Mouse (Mus musculus): ENCODE results near the gene 5730522E02Rik. TPM values are rescaled to one million over a fixed set of nuclear protein-coding genes. Genes with fewer than 3 reads are reported as not detected.

Gene 5730522E02Rik
- total RNA-seq, 1 experiment from 2014 or later, result 0.46 TPM

GRCm38 (mm10) chr11:25999738-26000137 lies 210.8 kb downstream of the 5730522E02Rik start:
- DNase-seq, result no peak

DNA sequence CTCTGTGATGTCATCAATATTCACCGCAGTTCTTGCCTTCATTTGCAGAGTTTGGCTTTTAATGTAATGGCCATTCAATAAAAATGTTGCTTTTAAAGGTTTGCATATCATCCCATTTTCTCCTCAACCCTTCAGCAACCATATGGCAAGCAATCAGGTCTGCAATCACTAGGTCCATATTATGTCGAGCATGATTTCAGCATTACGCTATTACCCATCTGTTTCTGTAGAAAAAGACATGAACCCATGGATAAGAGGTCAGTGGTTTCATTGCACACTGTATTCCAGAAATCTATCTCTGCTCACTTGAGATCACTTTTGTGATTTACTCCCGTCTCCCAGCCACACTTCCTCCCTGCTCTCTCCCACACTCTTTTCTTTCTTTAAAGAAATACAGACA lies 213.1 kb downstream of the 5730522E02Rik start:
- no peak for DNase-seq

GRCm38 (mm10) chr11:25994128-25994527 lies 216.4 kb downstream of the 5730522E02Rik start:
- no peak for DNase-seq

GRCm38 (mm10) chr11:25992216-25992615 lies 218.3 kb downstream of the 5730522E02Rik start:
- no peak for DNase-seq

GRCm38 (mm10) chr11:25978736-25979276 lies 231.8 kb downstream of the 5730522E02Rik start:
- no peak for DNase-seq

GRCm38 (mm10) chr11:25941504-25941903 lies 269.1 kb downstream of the 5730522E02Rik start:
- DNase-seq, result no peak

DNA sequence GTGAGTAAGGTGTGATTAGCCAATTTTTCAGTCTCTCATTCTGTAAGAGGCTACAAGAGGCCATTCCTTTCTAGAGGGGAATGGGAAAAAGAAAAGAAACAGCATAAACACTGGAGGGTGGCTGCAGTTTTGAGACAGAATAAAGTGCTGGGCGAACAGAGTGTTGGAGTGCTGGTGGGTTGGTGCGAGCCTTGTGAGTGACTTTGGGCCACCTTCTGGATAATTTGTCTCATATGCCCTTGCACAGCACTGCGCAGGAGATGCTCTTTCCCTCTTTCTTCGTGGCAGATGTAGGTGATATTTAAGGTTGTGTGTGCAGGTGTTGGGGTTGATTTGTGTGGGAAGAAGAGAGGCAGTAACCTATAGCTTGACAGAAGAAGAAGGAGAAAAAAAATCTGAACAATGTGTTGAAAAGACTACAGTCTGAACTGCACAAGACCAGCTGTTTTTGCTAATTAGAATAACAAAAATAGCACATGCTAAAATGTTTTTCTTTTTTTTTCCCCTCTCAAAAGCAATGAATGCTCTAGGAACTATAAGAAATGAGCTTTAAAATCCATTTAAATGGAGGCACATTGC lies 269.8 kb downstream of the 5730522E02Rik start:
- no peak for DNase-seq

DNA sequence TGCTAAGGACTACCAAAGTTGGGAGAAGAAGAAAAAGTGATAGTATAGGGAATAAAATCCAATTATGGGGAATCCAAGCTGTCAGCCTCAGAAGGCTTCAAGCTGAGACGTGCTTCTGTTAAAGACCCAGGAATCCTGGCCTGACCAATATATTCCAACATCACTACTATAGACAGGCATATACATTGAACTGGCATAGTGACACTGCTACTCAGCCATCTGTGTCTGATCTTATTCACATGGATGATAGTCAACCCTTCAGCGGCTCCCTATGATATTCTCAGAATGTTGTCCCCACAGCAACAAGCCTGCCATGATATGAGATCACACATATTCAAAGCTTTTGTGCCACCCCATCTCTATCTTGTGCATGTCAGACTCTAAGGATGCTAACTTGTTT lies 284.3 kb downstream of the 5730522E02Rik start:
- no peak for DNase-seq

- DNase-seq, result no peak
These were observed 308.2 kb downstream of the 5730522E02Rik start for GRCm38 (mm10) chr11:25902321-25902720.

DNA sequence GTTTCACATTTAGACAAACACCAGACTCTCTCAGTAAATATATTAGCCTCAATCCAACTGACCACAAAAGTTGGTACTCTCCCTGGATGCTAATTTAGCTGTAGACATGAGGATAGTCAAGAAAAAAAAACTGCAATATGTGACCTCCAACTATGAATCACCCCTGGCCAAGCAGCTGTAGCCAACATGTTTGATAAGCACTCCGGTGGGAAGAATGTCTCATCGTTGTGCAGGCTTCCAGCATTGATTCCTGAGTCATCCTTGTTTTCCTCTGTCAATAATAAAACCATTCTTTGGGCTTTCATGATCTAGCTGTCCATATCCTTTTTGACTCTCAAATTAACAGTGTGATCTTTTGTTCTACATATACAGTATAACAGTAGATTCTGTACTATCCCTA lies 308.9 kb downstream of the 5730522E02Rik start:
- DNase-seq, result no peak

DNA sequence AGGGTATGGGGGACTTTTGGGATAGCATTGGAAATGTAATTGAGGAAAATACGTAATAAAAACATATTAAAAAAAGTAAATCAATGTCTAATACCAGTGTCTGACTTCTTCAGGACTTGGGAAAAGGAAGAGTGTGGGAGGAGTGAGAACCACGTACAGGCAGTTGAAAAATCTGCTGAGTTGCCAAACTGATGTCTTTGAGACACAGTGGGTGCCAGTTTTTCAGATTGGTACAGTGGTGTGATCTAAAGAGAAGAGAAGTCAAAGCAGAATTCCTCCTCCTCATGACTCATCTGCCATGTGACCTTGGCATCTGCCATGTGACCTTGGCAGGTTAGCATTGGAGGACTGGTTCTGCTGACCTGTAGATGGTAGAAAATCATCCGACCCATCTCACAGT lies 316.7 kb downstream of the 5730522E02Rik start:
- no peak for DNase-seq

DNA sequence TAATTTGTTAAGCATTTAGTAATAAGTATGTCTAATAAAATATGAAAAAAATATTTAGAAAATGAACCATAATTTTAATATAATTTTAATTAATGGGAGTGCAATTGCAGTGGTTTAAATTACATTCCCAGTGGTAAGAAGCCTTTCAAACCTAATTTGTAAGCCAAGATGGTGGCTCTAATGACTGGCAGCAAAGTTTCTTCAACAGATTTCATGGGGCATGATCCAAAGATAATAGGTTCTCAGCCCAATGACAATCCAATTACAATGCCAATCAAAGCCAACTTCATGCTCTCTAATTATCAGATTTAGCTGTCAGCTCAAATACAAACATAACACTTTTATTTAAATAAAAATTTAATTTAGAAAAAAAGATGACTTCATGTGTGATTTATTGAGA lies 337.6 kb downstream of the 5730522E02Rik start:
- DNase-seq, result no peak

GRCm38 (mm10) chr11:25872317-25872716 lies 338.2 kb downstream of the 5730522E02Rik start:
- DNase-seq, result no peak

- DNase-seq, result no peak
These were observed 344.3 kb downstream of the 5730522E02Rik start for GRCm38 (mm10) chr11:25866292-25866691.

- peak; percentile 68 for DNase-seq
These were observed 347.9 kb downstream of the 5730522E02Rik start for GRCm38 (mm10) chr11:25862686-25863085.

- DNase-seq, result no peak
These were observed 353.7 kb downstream of the 5730522E02Rik start for GRCm38 (mm10) chr11:25856629-25857568.

- DNase-seq, result no peak
These were observed 354.8 kb downstream of the 5730522E02Rik start for GRCm38 (mm10) chr11:25855794-25856193.

DNA sequence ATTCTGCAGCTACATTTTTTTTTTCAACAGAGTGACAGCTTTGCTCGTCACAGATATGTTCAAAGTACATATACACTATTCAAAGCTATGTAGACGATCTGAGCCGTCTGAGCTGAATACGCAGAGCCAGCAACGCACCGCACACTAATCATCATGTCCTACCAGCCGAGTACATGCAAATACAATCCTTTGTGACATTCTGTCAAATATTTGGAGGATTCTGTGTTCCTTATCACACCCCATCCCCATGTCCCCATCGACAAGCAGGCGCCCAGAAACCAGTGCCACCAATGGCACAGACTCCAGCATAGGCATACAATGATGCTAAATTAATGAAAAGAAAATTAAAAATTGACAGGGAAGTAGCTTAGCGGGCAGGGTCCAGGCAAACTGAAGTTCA lies 356.3 kb downstream of the 5730522E02Rik start:
- no peak for DNase-seq

DNA sequence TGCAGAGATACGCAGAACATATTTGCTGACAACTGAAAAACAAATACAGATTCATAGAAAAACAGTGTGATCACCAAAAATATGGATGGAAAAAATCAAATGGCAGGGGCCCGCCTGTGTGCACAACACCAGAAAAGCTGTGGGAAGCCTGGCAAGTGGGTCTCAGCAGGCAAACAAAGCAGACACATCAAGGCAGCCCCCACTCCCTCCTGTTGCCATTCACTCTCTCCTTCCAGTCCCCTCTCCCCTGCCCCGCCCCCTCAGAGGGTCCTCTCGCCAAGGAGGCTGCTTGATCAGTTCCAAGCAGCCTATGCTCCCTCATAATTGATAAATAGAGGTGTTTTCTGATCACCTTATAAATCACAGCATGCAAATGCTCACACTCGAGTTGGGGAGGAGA lies 357.5 kb downstream of the 5730522E02Rik start:
- no peak for DNase-seq

- DNase-seq, result no peak
These were observed 361.5 kb downstream of the 5730522E02Rik start for GRCm38 (mm10) chr11:25848824-25849644.

- DNase-seq, result no peak
These were observed 372.1 kb downstream of the 5730522E02Rik start for GRCm38 (mm10) chr11:25838451-25838850.

DNA sequence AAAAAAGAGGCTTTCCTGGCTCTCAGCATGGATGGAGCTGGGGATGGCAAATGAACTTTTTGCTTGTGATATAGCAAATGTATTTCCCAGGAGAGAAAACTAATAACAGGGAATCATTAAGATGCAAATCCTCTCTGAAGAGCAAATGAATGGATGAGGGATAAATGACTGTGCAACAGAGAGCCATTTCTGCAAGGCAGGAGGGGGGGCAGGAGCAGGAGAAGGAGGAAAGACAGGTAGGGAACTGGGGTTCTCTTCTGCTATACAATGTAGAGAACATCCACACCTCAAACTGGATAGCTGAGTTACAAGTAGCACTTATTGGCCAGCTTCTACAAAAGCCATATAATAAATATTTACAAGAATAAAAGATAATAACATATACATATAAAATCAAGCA lies 390.8 kb downstream of the 5730522E02Rik start:
- no peak for DNase-seq
